Mouse (Mus musculus) spleen, adult 2 months (tissue): ENCODE measurements around the gene Hoxd8. TPM values are rescaled to one million over a fixed set of nuclear protein-coding genes. Genes with fewer than 3 reads are reported as not detected.

Experiments
- DNase-seq, 2 experiments: peaks; one replicate each; pipeline versions ENCODE4 v3.0.0 to v3.0.0-alpha.2; 2012 to 2021; ENCODE audit warnings: low spot score in 2 of 2, low read depth in 1 of 2
- H3K27ac ChIP-seq: fragments of 200-500 bp; 2 replicates; pipeline ENCODE4 v1.5.1; 2012; ENCODE audit warnings: low read length, inconsistent platforms; ENCODE audit not compliant: insufficient read depth
- H3K27me3 ChIP-seq: fragments of 200-500 bp; 2 replicates; pipeline ENCODE4 v1.6.1; 2012; ENCODE audit warnings: mild to moderate bottlenecking, moderate library complexity, low read length, inconsistent platforms; ENCODE audit not compliant: control insufficient read depth, insufficient read depth
- H3K36me3 ChIP-seq: fragments of 200-500 bp; 2 replicates; pipeline ENCODE4 v1.6.1; 2012; ENCODE audit warnings: mild to moderate bottlenecking, low read length, inconsistent platforms; ENCODE audit not compliant: control insufficient read depth, insufficient read depth
- H3K4me1 ChIP-seq: fragments of 200-500 bp; 2 replicates; pipeline ENCODE4 v1.6.1; 2011; ENCODE audit warnings: inconsistent platforms; ENCODE audit not compliant: control insufficient read depth, insufficient read depth, insufficient read length
- H3K4me3 ChIP-seq: fragments of 200-500 bp; 2 replicates; pipeline ENCODE4 v1.5.1; 2011; ENCODE audit warnings: mild to moderate bottlenecking, inconsistent platforms; ENCODE audit not compliant: insufficient read depth, insufficient read length; ENCODE audit errors: extremely low read depth
- CTCF ChIP-seq: fragments of 200-500 bp; IDR thresholded peaks from 2 replicates; pipeline ENCODE4 v1.5.1; 2011; ENCODE audit warnings: mild to moderate bottlenecking, inconsistent platforms; ENCODE audit not compliant: insufficient read depth, insufficient read length, insufficient replicate concordance; ENCODE audit errors: extremely low read depth
- POLR2A ChIP-seq: fragments of 200-500 bp; IDR thresholded peaks from 2 replicates; pipeline ENCODE4 v1.6.1; 2011; ENCODE audit warnings: low read depth, low read length, inconsistent platforms
- WGBS: fragments of 180-500 bp; shearing (Covaris S2); methylation state at CpG from one replicate; pipeline ENCODE4 v1.1.7; 2018; 5-methylcytosine and 5-hydroxymethylcytosine counted together
- polyA plus RNA-seq: library from polyadenylated mRNA; depleted of rRNA; stranded (reverse); fragments of >200 nt; gene quantifications from 2 replicates; pipeline ENCODE4 v1.2.3, GENCODE M21; 2012

The Hoxd8 gene
- polyA plus RNA-seq, 1 experiment = 0.32 TPM

- 4% methylated on average over 78 of the region's 78 CpGs for WGBS
- H3K4me1 ChIP-seq = peaks cover 5% of the 10 kb centered on the region
- H3K27ac ChIP-seq = no peak overlapping the region
- DNase-seq = no peak
- TF ChIP-seq POLR2A = no peak
- no peak for TF ChIP-seq CTCF
- no peaks in the 10 kb centered on the region for H3K36me3 ChIP-seq
- no peak overlapping the region for H3K4me3 ChIP-seq
- H3K27me3 ChIP-seq = peaks cover 43% of the 10 kb centered on the region
Observed at GRCm38 (mm10) chr2:74681594-74682531, 22.6 kb upstream of the Hoxd8 start.

GRCm38 (mm10) chr2:74682796-74683195 is 21.6 kb upstream of the Hoxd8 start:
- TF ChIP-seq CTCF (no peak), POLR2A (no peak)
- no peak overlapping the region for H3K4me3 ChIP-seq
- H3K4me1 ChIP-seq = peaks cover 5% of the 10 kb centered on the region
- peaks cover 51% of the 10 kb centered on the region for H3K27me3 ChIP-seq
- 9% methylated on average over 43 of the region's 51 CpGs for WGBS
- DNase-seq = no peak
- H3K27ac ChIP-seq = no peak overlapping the region
- no peaks in the 10 kb centered on the region for H3K36me3 ChIP-seq

- Histone ChIP-seq H3K36me3 (no peaks in the 10 kb centered on the region), H3K4me1 (peaks cover 5% of the 10 kb centered on the region), H3K4me3 (no peak overlapping the region), H3K27ac (no peak overlapping the region), H3K27me3 (peaks cover 53% of the 10 kb centered on the region)
- no peak for TF ChIP-seq POLR2A
- no peak for TF ChIP-seq CTCF
- DNase-seq = no peak
- 7% methylated on average over 18 of the region's 18 CpGs for WGBS
Observed at GRCm38 (mm10) chr2:74683471-74683951, 20.9 kb upstream of the Hoxd8 start.

- peaks cover 5% of the 10 kb centered on the region for H3K4me1 ChIP-seq
- peaks cover 53% of the 10 kb centered on the region for H3K27me3 ChIP-seq
- H3K36me3 ChIP-seq = no peaks in the 10 kb centered on the region
- no peak overlapping the region for H3K4me3 ChIP-seq
- no peak for DNase-seq
- no peak overlapping the region for H3K27ac ChIP-seq
- WGBS = 11% methylated on average over 12 of the region's 12 CpGs
- no peak for TF ChIP-seq CTCF
Observed at GRCm38 (mm10) chr2:74684106-74684505, 20.3 kb upstream of the Hoxd8 start.

- WGBS = 25% methylated on average over 4 of the region's 4 CpGs
- peaks cover 57% of the 10 kb centered on the region for H3K27me3 ChIP-seq
- no peak overlapping the region for H3K27ac ChIP-seq
- H3K36me3 ChIP-seq = no peaks in the 10 kb centered on the region
- no peak for TF ChIP-seq POLR2A
- no peak for TF ChIP-seq CTCF
- no peak for DNase-seq
- H3K4me3 ChIP-seq = no peak overlapping the region
- H3K4me1 ChIP-seq = peaks cover 5% of the 10 kb centered on the region
Observed at GRCm38 (mm10) chr2:74685059-74685603, 19.3 kb upstream of the Hoxd8 start.

- H3K27me3 ChIP-seq = peaks cover 59% of the 10 kb centered on the region
- WGBS = 14% methylated on average over 17 of the region's 17 CpGs
Observed at GRCm38 (mm10) chr2:74686301-74686987, 18.0 kb upstream of the Hoxd8 start.

More at GRCm38 (mm10) chr2:74686301-74686987, 18.0 kb upstream of the Hoxd8 start:
- Histone ChIP-seq H3K4me1 (peaks cover 5% of the 10 kb centered on the region), H3K36me3 (no peaks in the 10 kb centered on the region), H3K4me3 (no peak overlapping the region), H3K27ac (no peak overlapping the region)
- TF ChIP-seq POLR2A (no peak), CTCF (peak; percentile 6; the same call in 1 of the 2 replicates)
- peak in 1 of 2 experiments; percentile 17 for DNase-seq
